Mouse (Mus musculus): ENCODE data around the gene Ctnna2.

The Ctnna2 gene

DNA sequence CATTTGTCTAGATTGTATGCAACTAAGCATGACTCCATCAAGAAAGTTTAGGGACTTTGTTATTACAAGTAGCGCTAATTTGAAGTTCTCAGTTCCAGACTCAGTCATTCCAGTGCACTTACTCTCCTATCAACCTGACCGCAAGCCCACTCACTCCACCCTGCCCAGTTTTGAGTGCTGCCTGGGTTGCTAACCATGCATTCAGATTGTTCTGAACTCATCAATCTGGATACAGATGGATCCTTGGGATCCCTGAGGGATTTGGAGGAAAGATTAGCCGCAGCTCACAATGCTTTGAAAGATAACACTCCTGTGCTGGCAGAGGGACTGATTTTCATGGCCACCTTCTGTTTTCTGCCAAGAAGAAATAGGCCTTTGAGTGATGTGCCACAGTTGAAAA lies 168.5 kb downstream of the Ctnna2 start:
- no peak for DNase-seq

DNA sequence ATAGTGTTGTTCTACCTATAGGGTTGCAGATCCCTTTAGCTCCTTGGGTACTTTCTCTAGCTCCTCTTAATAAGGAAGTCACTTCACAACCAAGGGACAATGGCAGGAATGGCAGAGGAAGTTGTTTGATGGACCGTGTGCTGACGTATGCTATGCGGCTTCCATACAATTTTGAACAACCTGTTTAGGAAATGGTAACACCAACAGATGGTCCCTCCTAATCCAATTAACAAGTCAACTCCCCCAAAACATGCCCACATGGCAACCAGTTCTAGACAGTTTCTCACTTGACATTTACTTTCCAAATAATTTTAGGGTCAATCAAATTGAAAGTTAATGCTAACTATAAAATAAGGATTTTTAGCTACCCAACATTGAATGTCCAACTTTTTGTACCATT lies 176.9 kb downstream of the Ctnna2 start:
- DNase-seq, result no peak

DNA sequence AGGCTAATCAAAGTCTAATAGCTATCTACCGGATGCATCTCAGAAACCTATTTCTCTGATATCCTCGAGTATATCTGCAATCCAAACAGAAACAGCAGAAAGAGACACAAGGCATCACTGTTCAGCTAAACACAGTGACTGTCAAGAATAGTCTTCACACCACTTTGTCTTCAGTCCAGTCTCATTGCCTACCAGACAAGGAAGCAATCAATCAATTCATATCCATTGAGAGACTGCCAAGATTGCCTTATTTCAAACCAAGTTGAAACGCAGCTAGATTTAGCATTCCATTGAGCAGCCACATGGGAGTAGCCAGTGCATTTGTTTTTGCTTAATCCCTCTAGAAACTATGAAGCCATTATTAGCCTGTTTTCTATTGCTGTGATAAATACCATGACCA lies 196.2 kb downstream of the Ctnna2 start:
- no peak for DNase-seq

DNA sequence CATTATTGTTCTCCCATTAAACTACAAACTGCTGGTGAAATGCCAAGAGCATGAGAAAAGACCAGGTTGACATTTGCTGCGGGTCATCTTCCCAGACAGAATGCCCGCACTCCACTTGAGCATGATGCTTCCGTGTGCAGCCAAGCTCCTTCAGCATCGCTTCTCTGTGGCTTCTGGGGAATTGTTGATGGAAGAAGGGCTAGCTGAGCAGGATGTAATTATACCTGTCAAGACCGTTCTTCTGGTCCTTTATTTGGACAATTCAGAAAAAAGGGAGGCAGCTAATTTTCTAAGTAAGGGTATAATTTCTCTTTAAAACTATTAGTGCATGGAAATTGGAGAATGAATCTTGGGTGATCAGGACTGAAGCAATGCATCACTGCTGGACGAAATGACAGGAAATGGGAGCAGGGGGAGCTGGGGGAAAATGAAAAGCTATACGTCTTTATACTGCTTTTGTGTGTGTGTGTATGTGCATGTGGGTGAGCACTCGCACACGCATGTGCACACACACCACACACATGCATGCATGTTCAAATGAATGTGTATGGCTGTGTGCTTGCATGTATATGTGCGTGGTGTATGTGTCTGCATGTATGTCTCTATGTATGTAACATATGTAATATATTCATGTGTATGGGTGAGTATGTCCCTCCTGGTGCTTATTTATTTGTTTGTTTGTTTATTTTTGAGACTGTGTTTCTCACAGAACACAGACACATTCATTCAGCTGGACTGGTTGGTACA lies 211.0 kb downstream of the Ctnna2 start:
- no peak for DNase-seq

GRCm38 (mm10) chr6:77758164-77758563 lies 221.3 kb downstream of the Ctnna2 start:
- no peak for DNase-seq

GRCm38 (mm10) chr6:77745426-77745825 lies 234.1 kb downstream of the Ctnna2 start:
- DNase-seq, result no peak

GRCm38 (mm10) chr6:77743651-77744050 lies 235.8 kb downstream of the Ctnna2 start:
- no peak for DNase-seq

- DNase-seq, result no peak
Observed at GRCm38 (mm10) chr6:77742988-77743387, 236.5 kb downstream of the Ctnna2 start.

DNA sequence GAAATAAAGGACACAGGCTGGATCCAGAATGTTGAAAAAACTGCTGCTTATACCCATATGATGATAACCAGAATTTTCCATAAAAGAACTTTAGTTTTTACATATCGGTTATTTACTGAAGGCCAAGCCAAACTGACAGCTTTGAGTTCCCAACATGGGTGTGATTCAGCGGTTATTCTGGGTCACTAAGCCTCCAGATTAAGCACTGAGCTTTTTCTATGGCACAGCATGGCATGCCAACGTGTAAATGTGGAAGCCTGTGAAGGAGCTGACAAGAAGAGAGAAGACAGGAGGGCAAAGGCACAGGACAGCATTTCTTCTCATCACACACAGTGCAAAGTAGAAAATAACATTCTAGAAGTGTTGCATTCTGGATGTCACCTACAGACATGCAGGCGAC lies 240.9 kb downstream of the Ctnna2 start:
- DNase-seq, result no peak

DNA sequence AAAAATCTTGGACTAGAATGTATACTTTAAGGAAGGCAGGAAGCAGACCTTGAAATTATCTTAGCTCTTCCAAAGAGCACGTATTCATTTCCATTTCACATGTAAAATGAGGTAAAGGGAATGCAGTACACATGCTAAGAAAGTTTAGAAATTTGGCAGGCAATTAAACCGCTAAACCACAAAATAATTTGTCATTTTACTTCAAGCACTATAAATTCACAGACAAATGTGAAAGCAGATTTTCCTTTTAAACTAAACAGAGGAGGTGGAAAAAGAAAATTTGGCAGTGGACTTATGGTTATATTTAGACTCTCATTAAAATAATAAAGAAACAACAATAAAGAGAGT lies 254.6 kb downstream of the Ctnna2 start:
- no peak for DNase-seq

GRCm38 (mm10) chr6:77724042-77724951 lies 255.2 kb downstream of the Ctnna2 start:
- DNase-seq, result no peak

DNA sequence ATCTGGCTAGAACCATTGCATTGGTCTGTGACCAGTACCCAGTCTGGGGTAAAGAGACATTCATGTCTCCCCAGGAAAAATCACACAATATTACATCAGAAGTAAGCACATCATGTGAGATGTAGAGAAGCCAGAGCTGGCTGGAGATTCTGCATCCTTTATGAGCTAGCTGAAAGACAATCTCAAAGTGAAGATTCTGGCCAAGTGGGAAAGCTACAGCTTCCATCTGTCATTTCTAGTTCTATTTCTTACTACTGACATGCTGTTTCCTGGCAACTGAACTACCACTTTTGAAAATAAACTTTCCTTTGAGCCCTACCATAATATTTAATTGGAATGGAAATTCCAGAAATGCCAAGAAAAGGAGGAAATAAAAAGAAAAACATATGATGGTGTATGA lies 285.4 kb downstream of the Ctnna2 start:
- no peak for DNase-seq

DNA sequence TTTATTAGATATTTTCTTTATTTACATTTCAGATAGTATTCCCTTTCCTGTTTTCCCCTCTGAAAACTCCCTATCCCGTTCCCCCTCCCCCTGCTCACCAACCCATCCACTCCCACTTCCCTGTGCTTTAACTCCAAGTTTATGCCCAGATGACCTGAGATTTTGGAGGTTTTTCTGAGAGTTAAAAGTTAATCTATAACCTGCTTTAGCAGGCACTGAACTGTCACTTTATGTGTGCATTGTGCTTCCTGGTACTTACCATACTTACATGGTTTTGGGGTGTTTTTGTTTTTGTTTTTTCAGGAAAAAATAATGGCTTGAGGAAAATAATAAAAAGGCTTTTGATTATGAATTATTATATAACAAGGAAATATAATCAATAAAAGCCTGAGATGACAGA lies 292.3 kb downstream of the Ctnna2 start:
- no peak for DNase-seq

DNA sequence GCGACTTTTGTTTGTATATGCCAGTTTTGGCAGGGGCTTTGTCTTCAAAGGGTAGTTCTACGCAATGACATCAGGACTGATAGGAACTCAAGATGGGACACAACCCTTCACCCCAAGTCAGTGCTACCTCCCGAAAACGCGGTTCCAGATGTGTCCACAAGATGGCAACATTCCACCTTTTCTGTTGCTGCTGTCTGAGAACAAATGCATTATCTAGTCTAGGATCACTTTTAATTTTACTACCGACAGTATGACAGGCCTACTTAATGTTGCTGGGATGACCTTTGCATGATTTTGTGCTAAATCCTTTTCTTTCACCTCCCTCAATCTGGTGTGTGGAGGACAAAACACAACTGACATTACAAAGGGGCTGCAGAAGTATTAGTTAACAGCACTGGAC lies 329.4 kb downstream of the Ctnna2 start:
- DNase-seq, result peak; percentile 48 to 63

GRCm38 (mm10) chr6:77644591-77644990 lies 334.9 kb downstream of the Ctnna2 start:
- no peak for DNase-seq

DNA sequence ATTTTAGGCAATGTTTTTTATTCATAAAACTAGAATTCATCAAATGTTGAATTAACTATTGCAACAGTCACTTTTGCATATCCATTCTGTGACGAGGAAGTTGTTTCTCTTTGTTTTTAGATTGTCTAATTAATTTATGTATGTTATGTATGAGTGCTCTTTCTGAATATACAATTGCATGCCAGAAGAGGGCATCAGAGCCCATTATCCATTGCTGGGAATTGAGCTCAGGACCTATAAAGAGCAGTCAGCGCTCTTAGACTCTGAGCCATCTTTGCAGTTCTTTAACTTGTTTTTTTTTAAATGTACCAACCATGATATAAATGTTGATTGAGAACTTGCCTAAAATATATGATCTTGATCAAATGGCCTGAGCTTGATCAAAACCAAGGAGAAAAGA lies 340.7 kb downstream of the Ctnna2 start:
- DNase-seq, result no peak

DNA sequence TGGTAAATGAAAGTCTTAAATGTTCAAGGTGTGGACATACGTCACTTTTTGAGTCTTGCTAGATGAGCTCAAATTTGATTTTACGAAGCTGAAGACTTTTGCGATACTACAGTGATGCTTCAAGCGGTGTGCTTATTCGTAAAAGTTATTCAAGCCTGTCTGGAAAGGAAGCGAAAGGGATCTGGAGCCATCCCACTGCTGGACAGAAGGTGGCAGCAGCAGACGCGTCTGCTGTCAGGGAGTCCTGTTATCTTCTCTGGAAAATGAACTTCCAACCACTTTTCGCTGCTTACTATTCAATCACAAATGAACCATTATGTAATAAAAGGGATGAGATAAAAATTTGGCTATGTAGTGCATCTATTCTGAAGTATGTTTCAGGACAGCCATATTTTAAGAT lies 345.5 kb downstream of the Ctnna2 start:
- peak; percentile 64 to 69 for DNase-seq

DNA sequence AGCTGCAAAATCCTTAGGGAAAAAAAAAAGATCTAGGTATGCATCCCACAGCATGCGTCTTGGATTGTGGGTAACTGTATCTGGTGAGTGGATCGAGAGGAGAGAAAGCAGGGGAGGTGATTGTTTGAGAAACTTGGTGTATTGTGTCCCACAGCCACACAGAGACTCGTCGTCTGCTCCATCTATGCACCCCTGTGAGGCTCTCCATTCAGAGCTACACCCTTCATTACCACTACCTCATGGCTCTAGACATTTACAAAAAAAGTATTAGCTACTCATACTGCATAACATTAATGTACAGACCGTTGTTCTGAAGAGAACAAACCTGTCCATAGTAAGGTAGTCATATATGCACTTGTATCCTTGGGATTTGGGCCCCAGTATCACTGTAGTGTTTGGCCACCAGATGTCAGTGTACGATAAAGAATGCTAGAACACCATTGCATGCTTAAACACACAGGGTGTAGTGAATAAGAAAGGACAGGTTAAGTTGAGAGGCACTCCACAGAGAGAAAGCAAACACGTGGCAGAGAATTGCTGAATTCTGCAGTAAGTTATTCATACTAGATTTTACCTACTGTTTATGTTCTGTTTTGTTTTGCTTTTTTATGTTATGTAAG lies 350.8 kb downstream of the Ctnna2 start:
- DNase-seq, result peak in 1 of 2 experiments; percentile 21

DNA sequence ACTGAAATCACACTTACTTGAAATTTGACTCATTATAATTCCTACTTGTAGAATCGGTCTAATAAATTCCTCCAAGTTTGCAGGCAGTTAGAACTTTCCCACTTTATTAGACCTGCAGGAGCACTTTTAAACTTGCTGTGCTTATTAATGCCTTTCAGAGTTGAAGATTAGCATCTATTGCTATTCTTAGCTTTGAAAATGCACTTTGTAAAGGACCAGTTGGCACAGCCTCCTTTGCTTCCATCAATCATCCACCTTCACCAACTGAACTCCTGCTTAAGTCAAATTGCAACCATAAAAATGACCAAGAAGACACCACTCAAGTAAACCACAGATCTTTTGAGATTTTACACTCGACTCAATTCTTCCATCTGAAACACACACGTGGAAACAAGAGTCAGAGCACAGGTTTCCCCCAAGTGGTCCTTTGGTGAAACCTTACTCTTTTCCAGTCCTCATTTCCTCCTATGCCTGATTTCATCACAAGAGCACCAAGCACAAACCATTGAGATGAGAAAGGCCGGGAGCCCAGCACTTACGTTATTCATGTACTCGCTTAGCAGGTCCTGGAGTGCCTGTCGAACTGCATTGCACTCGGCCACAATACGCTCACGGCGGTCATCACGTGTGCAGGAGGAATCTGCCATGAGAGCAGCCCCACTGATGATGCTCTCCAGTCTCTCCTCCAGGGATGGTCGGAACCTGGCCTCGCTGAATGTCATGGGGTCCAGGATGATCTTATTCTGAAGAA lies 374.7 kb downstream of the Ctnna2 start:
- DNase-seq, result no peak

- DNase-seq, result peak; percentile 12 to 17
Observed at GRCm38 (mm10) chr6:77603914-77604313, 375.6 kb downstream of the Ctnna2 start.

GRCm38 (mm10) chr6:77599244-77599643 lies 380.3 kb downstream of the Ctnna2 start:
- DNase-seq, result no peak

DNA sequence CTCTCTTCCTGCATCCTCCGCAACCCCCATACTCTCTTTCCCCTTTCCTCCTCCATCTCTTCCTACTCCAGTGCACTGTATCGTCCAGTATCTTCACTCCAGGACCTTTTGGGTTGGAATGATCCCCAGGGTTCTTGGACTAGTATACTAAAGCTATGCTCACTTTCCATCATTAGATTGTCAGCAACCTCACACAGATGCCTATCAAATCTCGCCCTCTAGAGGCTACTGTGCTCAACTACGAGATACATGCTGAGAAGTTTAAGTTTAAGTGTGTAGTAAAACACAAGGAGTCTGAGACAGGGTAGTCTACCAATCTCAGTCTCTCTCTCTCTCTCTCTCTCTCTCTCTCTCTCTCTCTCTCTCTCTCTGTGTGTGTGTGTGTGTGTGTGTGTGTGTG lies 396.9 kb downstream of the Ctnna2 start:
- DNase-seq, result peak in 1 of 2 experiments; percentile 32

DNA sequence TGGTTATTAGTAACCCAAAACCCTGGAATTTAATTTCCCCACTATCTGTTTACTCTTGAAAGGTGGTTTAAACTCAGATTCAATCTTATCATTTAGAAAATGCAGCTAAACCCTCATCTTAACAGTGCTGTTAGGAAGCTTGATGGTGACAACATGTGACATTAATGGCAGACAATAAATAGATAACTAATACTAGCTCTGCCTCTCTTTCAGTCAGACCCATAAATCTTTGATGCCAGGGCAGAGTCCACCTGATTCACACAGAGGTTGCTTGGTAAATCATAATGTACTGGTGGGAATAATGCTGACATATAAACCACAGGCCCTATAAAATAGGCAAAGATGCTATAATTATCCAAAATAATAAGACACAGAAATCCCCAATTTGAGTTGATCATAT lies 398.6 kb downstream of the Ctnna2 start:
- DNase-seq, result no peak

Data from cerebellum, postnatal 36 days (tissue).